Mouse (Mus musculus) kidney, postnatal 0 days (tissue): Measurements from ENCODE around the gene Vps53. TPM values are rescaled to one million over a fixed set of nuclear protein-coding genes. Genes with fewer than 3 reads are reported as not detected.

ENCODE experiments used
- ATAC-seq: fragments of 200-750 bp; cut with Nextera tagmentation; replicated peaks from 2 replicates; pipeline ENCODE4 v1.8.0; 2017; ENCODE audit warnings: low read depth, moderate number of reproducible peaks, moderate TSS enrichment, moderate library complexity; ENCODE audit not compliant: low FRiP score
- DNase-seq: peaks from one replicate; pipeline ENCODE4 v3.0.0-alpha.2; 2016; ENCODE audit warnings: low spot score
- H3K27ac ChIP-seq: fragments of 300-500 bp; sonication (generic); 2 replicates; pipeline ENCODE4 v1.5.1; 2014; ENCODE audit warnings: mild to moderate bottlenecking
- H3K27me3 ChIP-seq: fragments of 300-500 bp; sonication (generic); 2 replicates; pipeline ENCODE4 v1.6.1; 2014; ENCODE audit warnings: low read length, mixed read lengths; ENCODE audit not compliant: insufficient read depth
- H3K36me3 ChIP-seq: fragments of 300-500 bp; sonication (generic); 2 replicates; pipeline ENCODE4 v1.6.1; 2014; ENCODE audit warnings: low read length, mixed read lengths; ENCODE audit not compliant: insufficient read depth
- H3K4me1 ChIP-seq: fragments of 300-500 bp; sonication (generic); replicated peaks from 2 replicates; pipeline ENCODE4 v1.6.1; 2014; ENCODE audit warnings: antibody characterized with exemption, low read length, mixed read lengths; ENCODE audit not compliant: insufficient read depth
- H3K4me2 ChIP-seq: fragments of 300-500 bp; sonication (generic); 2 replicates; pipeline ENCODE4 v1.6.1; 2014; ENCODE audit warnings: mild to moderate bottlenecking, low read length, moderate library complexity, mixed read lengths
- H3K4me3 ChIP-seq: fragments of 300-500 bp; sonication (generic); replicated peaks from 2 replicates; pipeline ENCODE4 v1.5.1; 2014; ENCODE audit warnings: low read depth, low read length
- H3K9ac ChIP-seq: fragments of 300-500 bp; sonication (generic); 2 replicates; pipeline ENCODE4 v1.6.1; 2014; ENCODE audit warnings: low read depth, low read length
- H3K9me3 ChIP-seq: fragments of 300-500 bp; sonication (generic); replicated peaks from 2 replicates; pipeline ENCODE4 v1.6.1; 2016; ENCODE audit warnings: low read length, inconsistent platforms, mixed read lengths
- CTCF ChIP-seq: IDR thresholded peaks from 2 replicates; pipeline ENCODE4 v1.5.1; 2016; ENCODE audit warnings: antibody characterized with exemption, low read depth, mild to moderate bottlenecking, moderate library complexity
- WGBS: fragments of 180-500 bp; shearing (Covaris S2); extraction: QIAGEN DNeasy Blood & Tissue Kit; methylation state at CpG from one replicate; pipeline ENCODE4 v1.1.7; 2014; 5-methylcytosine and 5-hydroxymethylcytosine counted together
- polyA plus RNA-seq: library from polyadenylated mRNA; unstranded; fragments of >200 nt; fragmentation: Nextera tagmentation; extraction: Ambion mirVana; gene quantifications from 2 replicates; pipeline ENCODE4 v1.2.1, GENCODE M21; 2015

Gene Vps53
- polyA plus RNA-seq, 1 experiment from 2014 or later: 39.0 TPM

GRCm38 (mm10) chr11:76154861-76155260 is 24.6 kb downstream of the Vps53 start:
- Histone ChIP-seq H3K9me3 (no peaks in the 10 kb centered on the region), H3K9ac (no peak overlapping the region), H3K4me1 (no peaks in the 10 kb centered on the region), H3K27ac (no peak overlapping the region), H3K4me2 (no peak overlapping the region), H3K4me3 (no peak overlapping the region), H3K36me3 (0 out of 2 replicates have a peak, but pooled peaks cover 8% of the 10 kb centered on the region), H3K27me3 (no peaks in the 10 kb centered on the region)
- no peak for ATAC-seq
- 80% methylated on average over 2 of the region's 2 CpGs for WGBS
- no peak for DNase-seq
- TF ChIP-seq CTCF: no peak

- no peak for TF ChIP-seq CTCF
- Histone ChIP-seq H3K9ac (no peak overlapping the region), H3K27ac (no peak overlapping the region), H3K4me2 (no peak overlapping the region), H3K27me3 (no peaks in the 10 kb centered on the region), H3K9me3 (no peaks in the 10 kb centered on the region), H3K36me3 (0 out of 2 replicates have a peak, but pooled peaks cover 8% of the 10 kb centered on the region), H3K4me1 (no peaks in the 10 kb centered on the region), H3K4me3 (no peak overlapping the region)
- DNase-seq: no peak
- 85% methylated on average over 2 of the region's 2 CpGs for WGBS
- no peak for ATAC-seq
Observed at GRCm38 (mm10) chr11:76154200-76154599, 25.2 kb downstream of the Vps53 start.

GRCm38 (mm10) chr11:76153236-76153951 is 26.1 kb downstream of the Vps53 start:
- H3K9ac ChIP-seq: no peak overlapping the region
- H3K4me2 ChIP-seq: no peak overlapping the region
- no peak for DNase-seq
- ATAC-seq: no peak
- 0 out of 2 replicates have a peak, but pooled peaks cover 8% of the 10 kb centered on the region for H3K36me3 ChIP-seq
- H3K9me3 ChIP-seq: no peaks in the 10 kb centered on the region
- no peaks in the 10 kb centered on the region for H3K27me3 ChIP-seq
- H3K4me3 ChIP-seq: no peak overlapping the region
- no peak overlapping the region for H3K27ac ChIP-seq
- no peaks in the 10 kb centered on the region for H3K4me1 ChIP-seq
- TF ChIP-seq CTCF: no peak
- WGBS: 86% methylated on average over 5 of the region's 5 CpGs

GRCm38 (mm10) chr11:76150980-76151379 is 28.5 kb downstream of the Vps53 start:
- no peak for TF ChIP-seq CTCF
- Histone ChIP-seq H3K27ac (no peak overlapping the region), H3K9ac (no peak overlapping the region), H3K27me3 (no peaks in the 10 kb centered on the region), H3K36me3 (0 out of 2 replicates have a peak, but pooled peaks cover 8% of the 10 kb centered on the region), H3K9me3 (no peaks in the 10 kb centered on the region), H3K4me2 (no peak overlapping the region), H3K4me1 (no peaks in the 10 kb centered on the region), H3K4me3 (no peak overlapping the region)
- ATAC-seq (no peak), DNase-seq (no peak)
- WGBS: 17% methylated on average over 4 of the region's 4 CpGs

- DNase-seq: peak; percentile 35
- H3K4me2 ChIP-seq: no peak overlapping the region
- TF ChIP-seq CTCF: no peak
- no peak overlapping the region for H3K4me3 ChIP-seq
- H3K9ac ChIP-seq: no peak overlapping the region
- H3K9me3 ChIP-seq: no peaks in the 10 kb centered on the region
- WGBS: 69% methylated on average over 8 of the region's 8 CpGs
- no peaks in the 10 kb centered on the region for H3K4me1 ChIP-seq
- H3K27me3 ChIP-seq: no peaks in the 10 kb centered on the region
- ATAC-seq: no peak
- H3K27ac ChIP-seq: no peak overlapping the region
- no peaks in the 10 kb centered on the region for H3K36me3 ChIP-seq
Observed at GRCm38 (mm10) chr11:76148055-76149008, 31.1 kb downstream of the Vps53 start.

GRCm38 (mm10) chr11:76146187-76147010 is 33.0 kb downstream of the Vps53 start:
- no peak for TF ChIP-seq CTCF
- Histone ChIP-seq H3K9me3 (no peaks in the 10 kb centered on the region), H3K36me3 (no peaks in the 10 kb centered on the region), H3K4me2 (no peak overlapping the region), H3K4me1 (no peaks in the 10 kb centered on the region), H3K27me3 (no peaks in the 10 kb centered on the region), H3K4me3 (no peak overlapping the region), H3K27ac (no peak overlapping the region), H3K9ac (no peak overlapping the region)
- 85% methylated on average over 8 of the region's 8 CpGs for WGBS
- ATAC-seq (no peak), DNase-seq (no peak)
